In the genomic region with DNA sequence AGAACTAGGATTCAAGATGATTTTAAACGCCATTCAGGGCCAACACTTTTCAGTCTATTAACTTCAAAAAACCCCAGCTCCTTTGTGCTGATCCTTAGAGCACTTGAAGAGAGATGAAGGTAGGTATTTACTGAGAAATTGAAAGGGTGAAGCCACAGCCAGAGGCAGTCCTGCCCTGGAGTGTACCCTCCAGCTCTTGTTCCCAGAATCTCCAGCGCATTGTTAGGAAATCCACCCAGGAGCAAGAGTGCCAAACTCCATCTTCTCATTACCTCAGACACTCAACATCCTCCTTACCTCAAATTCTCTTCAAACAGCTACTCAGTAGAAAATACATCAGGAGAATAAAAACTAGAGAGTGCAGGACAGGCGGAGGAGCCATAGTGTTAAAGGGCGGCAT, we compare ENCODE assay signal across 18 mouse cellular contexts. TPM values are rescaled to one million over a fixed set of nuclear protein-coding genes. Genes with fewer than 3 reads are reported as not detected.
"Had no signal": no experiment of that assay in that cellular context is flagged by ENCODE, and none has a peak within 500 bp of the region (broad histone marks: within the 10 kb centered on the region; RNA-seq: fewer than 3 reads in every experiment).

No protein-coding gene starts in this region.

- H3K36me3 ChIP-seq: limb, embryonic 15.5 days; liver, embryonic 12.5 days; midbrain, embryonic 10.5 days; midbrain, embryonic 13.5 days; neural tube, embryonic 13.5 days; neural tube, embryonic 15.5 days had no signal

- H3K27me3 ChIP-seq: limb, embryonic 15.5 days had no signal

- ATAC-seq: liver, embryonic 12.5 days; midbrain, embryonic 13.5 days; midbrain, embryonic 16.5 days had no signal

- H3K9me3 ChIP-seq: limb, embryonic 15.5 days; neural tube, embryonic 15.5 days had no signal

- H3K4me2 ChIP-seq: limb, embryonic 15.5 days; liver, embryonic 12.5 days; midbrain, embryonic 13.5 days; neural tube, embryonic 13.5 days; neural tube, embryonic 15.5 days had no signal

- DNase-seq: retina, postnatal 1 day; right cerebral cortex, adult 18-20 months; right cerebral cortex, postnatal 25 days; right cerebral cortex, postnatal 4 days; spleen, adult 18-20 months; thymus, adult 18-20 months; thymus, postnatal 14 days; thymus, postnatal 36 days had no signal

- H3K9ac ChIP-seq: limb, embryonic 15.5 days; liver, embryonic 12.5 days; liver, embryonic 14.5 days; midbrain, embryonic 13.5 days; neural tube, embryonic 13.5 days; neural tube, embryonic 15.5 days had no signal

- H3K27ac ChIP-seq: limb, embryonic 15.5 days; liver, embryonic 12.5 days; liver, embryonic 14.5 days; midbrain, embryonic 10.5 days; midbrain, embryonic 13.5 days; neural tube, embryonic 13.5 days; neural tube, embryonic 15.5 days had no signal

- H3K4me1 ChIP-seq: limb, embryonic 15.5 days; liver, embryonic 12.5 days; neural tube, embryonic 13.5 days had no signal

- H3K4me3 ChIP-seq: limb, embryonic 15.5 days; liver, embryonic 12.5 days; midbrain, embryonic 10.5 days; midbrain, embryonic 13.5 days; myocyte; neural tube, embryonic 13.5 days; neural tube, embryonic 15.5 days had no signal

RNA-seq across cellular contexts. Expression of a gene that starts 35.1 kb away (rescaled TPM):
- polyA plus RNA-seq: liver, adult 2 months; myocyte had no signal
